Mouse (Mus musculus) gastrocnemius, postnatal 10 days (tissue): ENCODE data around the gene Zfp932. TPM values are rescaled to one million over a fixed set of nuclear protein-coding genes. Genes with fewer than 3 reads are reported as not detected.
A peak's percentile ranks its signal among the peaks of the same experiment; 100 is the strongest.
"Not testable (repeated sequence)": the region's sequence is repeated elsewhere in the genome, so short reads cannot be mapped to it uniquely, and the experiment has no call there.

Experiments used
- DNase-seq: peaks from one replicate; pipeline ENCODE4 v3.0.0; 2021; ENCODE audit warnings: mixed read lengths
- long read RNA-seq, 2 experiments: library from polyadenylated mRNA; stranded (forward); transcript quantifications; one replicate each; pipeline ENCODE4 v2.0.0; 2021
- total RNA-seq, 2 experiments: library from RNA; stranded (reverse); gene quantifications; 2 replicates each; pipeline ENCODE4 v1.2.3; 2021

Gene Zfp932
- 10 to 100 TPM in 1 of 2 experiments, 1 to 10 TPM in 1; 9.2 to 12.7 TPM for total RNA-seq
- long read RNA-seq, experiment 1, partial matches to known transcripts = 1 of 4 reads
- long read RNA-seq, experiment 1, other reads (novel, unspliced or antisense) = 1 of 4 reads
- long read RNA-seq, experiment 2, partial matches to known transcripts = 0 of 2 reads
- long read RNA-seq, experiment 2, other reads (novel, unspliced or antisense) = 0 of 2 reads

GRCm38 (mm10) chr5:109996026-109996937 lies at the start of gene Zfp932:
Gene Zfp932 (plus strand): TSS chr5:109996521.
- peak; percentile 57 for DNase-seq

- no peak for DNase-seq
Measured at GRCm38 (mm10) chr5:109950281-109950680, 46.0 kb upstream of the Zfp932 start.

- not testable (repeated sequence) for DNase-seq
Measured at GRCm38 (mm10) chr5:109980743-109981142, 15.6 kb upstream of the Zfp932 start.

- DNase-seq = not testable (repeated sequence)
Measured at GRCm38 (mm10) chr5:109995461-109995860, 860 bp upstream of the Zfp932 start.

GRCm38 (mm10) chr5:110015775-110016174 lies 19.5 kb downstream of the Zfp932 start:
- not testable (repeated sequence) for DNase-seq

GRCm38 (mm10) chr5:110023273-110023672 lies 27.0 kb downstream of the Zfp932 start:
- no peak for DNase-seq

GRCm38 (mm10) chr5:110023694-110024427 lies 27.5 kb downstream of the Zfp932 start:
- peak; percentile 23 for DNase-seq

- peak; percentile 73 for DNase-seq
Measured at GRCm38 (mm10) chr5:110057637-110058408, 61.5 kb downstream of the Zfp932 start.

Other genes with a start within 250 kb of the Zfp932 start
- gene 4930522L14Rik, start 244.6 kb upstream of the Zfp932 start, total RNA-seq = 1 to 10 TPM; 2.7 to 4.1 TPM
- gene Gm15446, start 73.1 kb upstream of the Zfp932 start, total RNA-seq = 1 to 10 TPM; 4.0 to 6.9 TPM
- gene Gm17655, start 76.0 kb downstream of the Zfp932 start, total RNA-seq = 1 to 10 TPM; 1.9 to 2.7 TPM
- under 1 TPM; 0.28 to 0.34 TPM for gene Gm35315, start 97.9 kb downstream of the Zfp932 start, total RNA-seq
- gene Plcxd1, start 103.4 kb downstream of the Zfp932 start, total RNA-seq = under 1 TPM in 1 of 2 experiments, not detected in 1; 0.07 TPM
- 10 to 100 TPM; 19.6 to 22.5 TPM for gene Gtpbp6, start 111.7 kb downstream of the Zfp932 start, total RNA-seq
- gene Zfp605, start 113.6 kb downstream of the Zfp932 start, total RNA-seq = 1 to 10 TPM; 3.1 to 3.2 TPM
- 10 to 100 TPM; 14.9 to 21.0 TPM for gene Chfr, start 139.3 kb downstream of the Zfp932 start, total RNA-seq
- gene Golga3, start 180.2 kb downstream of the Zfp932 start, total RNA-seq = 10 to 100 TPM; 38.7 to 39.5 TPM
- 10 to 100 TPM; 23.4 to 28.1 TPM for gene Ankle2, start 234.5 kb downstream of the Zfp932 start, total RNA-seq